Mouse (Mus musculus) kidney, adult 2 months (tissue): ENCODE results near the gene 4930469K13Rik.

Experiments
- CTCF ChIP-seq: fragments of 200-500 bp; conservative IDR thresholded peaks from 2 replicates; pipeline ENCODE4 v1.5.1; 2011; ENCODE audit warnings: low read depth, mild to moderate bottlenecking, control low read depth, low read length, moderate library complexity, mixed read lengths; ENCODE audit not compliant: insufficient read depth, insufficient read length
- POLR2A ChIP-seq: fragments of 200-500 bp; IDR thresholded peaks from one replicate; pipeline ENCODE4 v1.6.1; 2011; ENCODE audit warnings: low read depth, low read length, control low read depth

- TF ChIP-seq CTCF (no peak), POLR2A (no peak)
Measured at GRCm38 (mm10) chr11:34117581-34117980, 19.2 kb upstream of the 4930469K13Rik start.
